Comparison of ENCODE assay signal across 7 mouse cellular contexts in genomic region chrX:48285651-48286021, GRCm38 (mm10). TPM values are rescaled to one million over a fixed set of nuclear protein-coding genes. Genes with fewer than 3 reads are reported as not detected.
DNase-seq lines count a peak whose midpoint lies in the region; ATAC-seq and TF ChIP-seq lines count a peak whose summit lies in the region.

No protein-coding gene starts in this region.

- 14% methylated on average over 27 of the region's 34 CpGs for WGBS in thymus, adult 2 months
- WGBS in heart, embryonic 10.5 days, result 15% methylated on average over 28 of the region's 34 CpGs

- peak; percentile 40 for DNase-seq in thymus, adult 2 months
- no peak for DNase-seq in thymus, postnatal 14 days
- no peak for DNase-seq in heart, embryonic 10.5 days (ENCODE audit: low spot score)
- DNase-seq in layer of hippocampus, adult 18-20 months (ENCODE audit: low spot score in 2 of 2), result peak; percentile 7 to 25
- DNase-seq in spleen, postnatal 14 days (ENCODE audit: low spot score in 2 of 2), result peak; percentile 50 to 55

- H3K9me3 ChIP-seq in heart, embryonic 10.5 days, result no peaks in the 10 kb centered on the region

- H3K27ac ChIP-seq in thymus, adult 2 months (ENCODE audit: control insufficient read depth, insufficient read depth, low read length), result no peak overlapping the region
- H3K27ac ChIP-seq in cortical plate, adult 2 months (ENCODE audit: insufficient read depth, low read length), result no peak overlapping the region
- H3K27ac ChIP-seq in heart, embryonic 10.5 days, result peak overlapping the region; percentile 89

- peaks cover 6% of the 10 kb centered on the region for H3K4me1 ChIP-seq in thymus, adult 2 months (replicated peaks; ENCODE audit: control insufficient read depth, insufficient read depth, low read length)
- no peaks in the 10 kb centered on the region for H3K4me1 ChIP-seq in cortical plate, adult 2 months (ENCODE audit: control insufficient read depth, insufficient read depth, low read length)
- H3K4me1 ChIP-seq in heart, embryonic 10.5 days, result no peaks in the 10 kb centered on the region

- H3K36me3 ChIP-seq in thymus, adult 2 months (ENCODE audit: control insufficient read depth, insufficient read depth, low read length), result no peaks in the 10 kb centered on the region
- H3K36me3 ChIP-seq in heart, embryonic 10.5 days, result 0 out of 2 replicates have a peak, but pooled peaks cover 5% of the 10 kb centered on the region

- ATAC-seq in megakaryocyte-erythroid progenitor cell, adult 5-6 weeks (replicated peaks; ENCODE audit: low FRiP score, low TSS enrichment, poor library complexity, severe bottlenecking), result peak; percentile 58

- no peak for TF ChIP-seq POLR2A in thymus, adult 2 months (IDR thresholded peaks at IDR 0.05; ENCODE audit: control insufficient read depth, extremely low read depth, insufficient read depth, low read length, poor library complexity)
- TF ChIP-seq POLR2A in cortical plate, adult 2 months (IDR thresholded peaks at IDR 0.05; ENCODE audit: extremely low read depth, insufficient read depth, low read length), result no peak

- peak overlapping the region; percentile 57 for H3K4me3 ChIP-seq in thymus, adult 2 months (ENCODE audit: control insufficient read depth, insufficient read depth, low read length)
- peak overlapping the region; percentile 47 for H3K4me3 ChIP-seq in cortical plate, adult 2 months (ENCODE audit: insufficient read depth, low read length)
- H3K4me3 ChIP-seq in heart, embryonic 10.5 days, result peak overlapping the region; percentile 65

- H3K27me3 ChIP-seq in thymus, adult 2 months (ENCODE audit: control insufficient read depth, insufficient read depth, low read length), result no peaks in the 10 kb centered on the region
- H3K27me3 ChIP-seq in heart, embryonic 10.5 days (ENCODE audit: insufficient read depth, poor library complexity, severe bottlenecking), result peaks cover 29% of the 10 kb centered on the region; the same call in 1 of the 2 replicates

- no peak for TF ChIP-seq CTCF in thymus, adult 2 months (IDR thresholded peaks at IDR 0.05; ENCODE audit: borderline replicate concordance, control insufficient read depth, extremely low read depth, insufficient read depth, low read length, poor library complexity)
- TF ChIP-seq CTCF in cortical plate, adult 2 months (IDR thresholded peaks at IDR 0.05; ENCODE audit: extremely low read depth, insufficient read depth, low read length), result no peak

RNA-seq across cellular contexts. Expression of gene Utp14a, which starts 29.0 kb away (rescaled TPM):
- polyA plus RNA-seq in thymus, adult 2 months (2012; rRNA removed), result 3.7 and 3.8 TPM in 2 replicates
- polyA plus RNA-seq in cortical plate, adult 2 months (2012; rRNA removed), result 14.3 and 14.5 TPM in 2 replicates
- 11.5 and 16.5 TPM in 2 replicates for polyA plus RNA-seq in heart, embryonic 10.5 days (2016; fragmentation: Nextera tagmentation; extraction: Ambion mirVana)
- total RNA-seq in layer of hippocampus, adult 18-20 months (2021), result 10 to 100 TPM; 17.1 to 18.8 TPM
- total RNA-seq in megakaryocyte-erythroid progenitor cell, adult 5-6 weeks (2014; fragmentation: Nextera tagmentation), result 61.4 and 77.8 TPM in 2 replicates
- 120 and 121 TPM in 2 replicates for total RNA-seq in megakaryocyte-erythroid progenitor cell, adult 5-6 weeks (2017)

RNA-seq across cellular contexts. Expression of gene Bcorl1, which starts 55.5 kb away (rescaled TPM):
- 7.8 TPM in 2 replicates for polyA plus RNA-seq in thymus, adult 2 months (2012; rRNA removed)
- 7.7 and 8.4 TPM in 2 replicates for polyA plus RNA-seq in cortical plate, adult 2 months (2012; rRNA removed)
- 4.9 and 6.7 TPM in 2 replicates for polyA plus RNA-seq in heart, embryonic 10.5 days (2016; fragmentation: Nextera tagmentation; extraction: Ambion mirVana)
- 10 to 100 TPM; 19.7 to 23.4 TPM for total RNA-seq in layer of hippocampus, adult 18-20 months (2021)
- 14.8 and 16.3 TPM in 2 replicates for total RNA-seq in megakaryocyte-erythroid progenitor cell, adult 5-6 weeks (2014; fragmentation: Nextera tagmentation)
- 3.1 and 3.7 TPM in 2 replicates for total RNA-seq in megakaryocyte-erythroid progenitor cell, adult 5-6 weeks (2017)

Comparison
In these comparisons a context has a peak if more than half of its experiments do, and no peak if none do; other contexts are left out.
1. DNase-seq: peak in thymus, adult 2 months (single experiment), layer of hippocampus, adult 18-20 months (2 of 2) and spleen, postnatal 14 days (2 of 2); none in thymus, postnatal 14 days (single experiment) and heart, embryonic 10.5 days (single experiment).
2. Peak in every context shown above with its lines, with median percentiles within 50 percentile points of each other: H3K4me3 ChIP-seq.